Mouse (Mus musculus) hindbrain, postnatal 0 days (tissue): ENCODE measurements around the gene Aunip. TPM values are rescaled to one million over a fixed set of nuclear protein-coding genes. Genes with fewer than 3 reads are reported as not detected.
A peak's percentile ranks its signal among the peaks of the same experiment; 100 is the strongest.

Experiments
- ATAC-seq: fragments of 200-750 bp; cut with Nextera tagmentation; 2 replicates; pipeline ENCODE4 v1.8.0; 2017; ENCODE audit warnings: mild to moderate bottlenecking, moderate TSS enrichment, moderate library complexity
- DNase-seq: peaks from one replicate; pipeline ENCODE4 v3.0.0-alpha.2; 2015; ENCODE audit warnings: low spot score
- H3K27ac ChIP-seq: fragments of 300-500 bp; sonication (generic); 2 replicates; pipeline ENCODE4 v1.5.1; 2014; ENCODE audit warnings: mild to moderate bottlenecking
- H3K27me3 ChIP-seq: fragments of 300-500 bp; sonication (generic); 2 replicates; pipeline ENCODE4 v1.6.1; 2014; ENCODE audit warnings: low read length, mixed read lengths; ENCODE audit not compliant: insufficient read depth
- H3K36me3 ChIP-seq: fragments of 300-500 bp; sonication (generic); 2 replicates; pipeline ENCODE4 v1.6.1; 2014; ENCODE audit warnings: low read length, mixed read lengths; ENCODE audit not compliant: insufficient read depth
- H3K4me1 ChIP-seq: fragments of 300-500 bp; sonication (generic); 2 replicates; pipeline ENCODE4 v1.6.1; 2014; ENCODE audit warnings: antibody characterized with exemption, low read length, mixed read lengths; ENCODE audit not compliant: insufficient read depth
- H3K4me2 ChIP-seq: fragments of 300-500 bp; sonication (generic); 2 replicates; pipeline ENCODE4 v1.6.1; 2014; ENCODE audit warnings: low read depth, mild to moderate bottlenecking, low read length, moderate library complexity, mixed read lengths
- H3K4me3 ChIP-seq: fragments of 300-500 bp; sonication (generic); 2 replicates; pipeline ENCODE4 v1.5.1; 2014; ENCODE audit warnings: low read length
- H3K9ac ChIP-seq: fragments of 300-500 bp; sonication (generic); replicated peaks from 2 replicates; pipeline ENCODE4 v1.6.1; 2014; ENCODE audit warnings: mild to moderate bottlenecking, low read length, moderate library complexity, mixed read lengths
- H3K9me3 ChIP-seq: fragments of 300-500 bp; sonication (generic); 2 replicates; pipeline ENCODE4 v1.6.1; 2016; ENCODE audit warnings: low read length, mixed read lengths
- CTCF ChIP-seq: IDR thresholded peaks from 2 replicates; pipeline ENCODE4 v1.5.1; 2016; ENCODE audit warnings: antibody characterized with exemption, control low read depth, low read depth
- WGBS: fragments of 180-500 bp; shearing (Covaris S2); extraction: QIAGEN DNeasy Blood & Tissue Kit; methylation state at CpG from one replicate; pipeline ENCODE4 v1.1.7; 2014; 5-methylcytosine and 5-hydroxymethylcytosine counted together
- polyA plus RNA-seq: library from polyadenylated mRNA; unstranded; fragments of >200 nt; fragmentation: Nextera tagmentation; extraction: Ambion mirVana; gene quantifications from 2 replicates; pipeline ENCODE4 v1.2.1, GENCODE M21; 2015
- total RNA-seq: library from RNA; depleted of rRNA; stranded (reverse); fragments of >200 nt; gene quantifications from 2 replicates; pipeline ENCODE4 v1.2.3, GENCODE M21; 2014

Aunip gene
- total and polyA plus RNA-seq, 2 experiments from 2014 or later: 2.6 to 2.7 TPM

GRCm38 (mm10) chr4:134523447-134523846 is 12.6 kb downstream of the Aunip start:
- Histone ChIP-seq H3K36me3 (peaks cover 31% of the 10 kb centered on the region; the same call in 1 of the 2 replicates), H3K4me2 (no peak overlapping the region), H3K27ac (no peak overlapping the region), H3K27me3 (no peaks in the 10 kb centered on the region), H3K4me1 (no peaks in the 10 kb centered on the region), H3K9ac (no peak overlapping the region), H3K9me3 (no peaks in the 10 kb centered on the region), H3K4me3 (no peak overlapping the region)
- 89% methylated on average over 4 of the region's 4 CpGs for WGBS
- ATAC-seq (no peak), DNase-seq (no peak)
- no peak for TF ChIP-seq CTCF

DNA sequence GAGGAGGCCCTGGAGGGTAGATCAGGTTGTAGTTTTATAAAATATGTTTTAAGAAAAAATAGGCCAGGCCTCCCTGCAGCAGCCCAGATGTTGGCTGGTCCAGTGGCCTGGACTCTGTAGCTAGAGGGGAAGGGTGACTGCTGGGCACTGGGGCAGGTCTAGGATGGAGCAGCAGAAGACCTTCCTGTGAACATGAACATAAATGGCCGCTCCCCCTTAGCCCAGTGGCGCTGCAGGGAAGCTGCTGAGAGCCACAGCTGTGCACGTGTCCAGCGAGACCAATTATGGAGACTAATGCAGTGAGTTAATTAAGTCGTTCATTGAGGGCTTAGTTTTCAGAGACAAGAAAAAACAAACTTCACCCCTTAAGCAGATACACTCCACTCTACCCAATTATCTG is 15.0 kb downstream of the Aunip start:
- Histone ChIP-seq H3K4me2 (no peak overlapping the region), H3K4me1 (no peaks in the 10 kb centered on the region), H3K9ac (no peak overlapping the region), H3K4me3 (no peak overlapping the region), H3K27ac (no peak overlapping the region), H3K36me3 (peaks cover 55% of the 10 kb centered on the region), H3K9me3 (no peaks in the 10 kb centered on the region), H3K27me3 (no peaks in the 10 kb centered on the region)
- DNase-seq: no peak
- no peak for ATAC-seq
- no peak for TF ChIP-seq CTCF
- 57% methylated on average over 5 of the region's 5 CpGs for WGBS

- H3K9me3 ChIP-seq: no peaks in the 10 kb centered on the region
- no peak overlapping the region for H3K4me3 ChIP-seq
- no peak overlapping the region for H3K9ac ChIP-seq
- H3K27ac ChIP-seq: no peak overlapping the region
- peaks cover 55% of the 10 kb centered on the region for H3K36me3 ChIP-seq
- 78% methylated on average over 5 of the region's 5 CpGs for WGBS
- no peak for TF ChIP-seq CTCF
- no peak overlapping the region for H3K4me2 ChIP-seq
- H3K27me3 ChIP-seq: no peaks in the 10 kb centered on the region
- ATAC-seq (no peak), DNase-seq (no peak)
- H3K4me1 ChIP-seq: no peaks in the 10 kb centered on the region
These were observed 15.4 kb downstream of the Aunip start for GRCm38 (mm10) chr4:134526220-134526619.

GRCm38 (mm10) chr4:134532928-134533327 is 22.1 kb downstream of the Aunip start:
- H3K27ac ChIP-seq: no peak overlapping the region
- TF ChIP-seq CTCF: no peak
- H3K4me3 ChIP-seq: no peak overlapping the region
- H3K27me3 ChIP-seq: no peaks in the 10 kb centered on the region
- 87% methylated on average over 4 of the region's 4 CpGs for WGBS
- H3K9me3 ChIP-seq: no peaks in the 10 kb centered on the region
- H3K9ac ChIP-seq: no peak overlapping the region
- no peak for ATAC-seq
- peaks cover 29% of the 10 kb centered on the region for H3K36me3 ChIP-seq
- no peak overlapping the region for H3K4me2 ChIP-seq
- no peak for DNase-seq
- H3K4me1 ChIP-seq: peaks cover 14% of the 10 kb centered on the region

DNA sequence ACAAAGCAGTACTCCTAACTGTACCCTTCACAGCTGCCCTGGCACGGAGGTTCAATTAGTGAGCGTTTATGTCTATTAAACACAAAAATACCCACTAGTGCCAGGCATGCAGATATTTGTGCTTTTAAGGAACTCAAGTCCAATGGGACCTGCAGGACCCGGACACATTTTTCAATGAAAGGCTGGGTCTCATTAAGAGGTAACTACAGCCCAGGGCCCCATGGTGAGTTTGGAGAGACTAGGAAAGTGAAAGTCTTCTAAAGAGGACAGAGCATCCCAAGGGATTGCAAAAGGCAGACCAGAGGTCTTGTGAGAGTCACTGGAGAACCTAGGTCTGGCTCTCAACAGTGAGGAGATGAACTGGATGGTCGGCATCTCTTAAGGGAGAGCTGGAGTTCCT is 22.6 kb downstream of the Aunip start:
- Histone ChIP-seq H3K27me3 (no peaks in the 10 kb centered on the region), H3K27ac (0 out of 2 replicates have a peak overlapping the region, but pooled peaks have one; percentile 92), H3K9ac (peak overlapping the region; percentile 89; the same call in 1 of the 2 replicates), H3K4me3 (no peak overlapping the region), H3K4me1 (peaks cover 14% of the 10 kb centered on the region), H3K9me3 (no peaks in the 10 kb centered on the region), H3K4me2 (peak overlapping the region; percentile 96), H3K36me3 (peaks cover 25% of the 10 kb centered on the region)
- ATAC-seq: no peak
- DNase-seq: no peak
- TF ChIP-seq CTCF: no peak
- 78% methylated on average over 4 of the region's 4 CpGs for WGBS

GRCm38 (mm10) chr4:134534124-134534886 is 23.5 kb downstream of the Aunip start:
- ATAC-seq (no peak; the same call in 1 of the 2 replicates), DNase-seq (peak; percentile 72)
- Histone ChIP-seq H3K4me2 (peak overlapping the region; percentile 96), H3K9me3 (no peaks in the 10 kb centered on the region), H3K4me3 (peak overlapping the region; percentile 96), H3K4me1 (peaks cover 19% of the 10 kb centered on the region), H3K36me3 (peaks cover 16% of the 10 kb centered on the region), H3K27me3 (no peaks in the 10 kb centered on the region), H3K9ac (peak overlapping the region; percentile 89), H3K27ac (peak overlapping the region; percentile 92)
- TF ChIP-seq CTCF: no peak
- 2% methylated on average over 57 of the region's 57 CpGs for WGBS
